Mouse (Mus musculus): ENCODE measurements around the gene Nop14.

DNA sequence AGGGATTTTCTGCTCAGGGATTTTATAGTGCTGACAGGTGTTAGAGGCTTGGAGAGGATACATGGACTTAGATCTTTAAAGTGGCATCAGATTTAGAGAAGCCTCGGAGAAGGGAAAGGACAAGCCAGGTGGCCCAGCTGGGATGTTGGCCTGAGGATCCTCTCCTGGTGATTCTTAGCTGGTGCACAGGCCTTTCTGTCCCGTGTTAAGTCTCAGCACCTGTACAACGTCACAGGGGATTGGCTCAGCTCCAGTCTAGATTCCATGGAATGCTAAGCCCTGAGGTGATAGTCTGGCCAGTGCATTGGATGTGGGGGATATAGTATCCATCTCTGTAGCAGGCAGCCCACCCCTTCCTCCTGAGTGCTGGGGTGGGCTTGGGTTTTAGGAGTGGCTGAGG is 51.7 kb downstream of the Nop14 start:
- TF ChIP-seq HCFC1 (IDR thresholded peaks at IDR 0.05; ENCODE audit: borderline replicate concordance, insufficient read depth, low read length) (no peak), ZC3H11A (IDR thresholded peaks at IDR 0.05; ENCODE audit: borderline replicate concordance, low read depth, low read length) (no peak)
